Mouse (Mus musculus) heart, embryonic 14.5 days (tissue): Measurements from ENCODE around the gene Lrrc2. TPM values are rescaled to one million over a fixed set of nuclear protein-coding genes. Genes with fewer than 3 reads are reported as not detected.

ENCODE experiments used
- ATAC-seq: fragments of 200-750 bp; cut with Nextera tagmentation; 2 replicates; pipeline ENCODE4 v1.8.0; 2017; ENCODE audit warnings: low read depth, moderate TSS enrichment; ENCODE audit not compliant: insufficient number of reproducible peaks, insufficient read depth, low FRiP score
- H3K27ac ChIP-seq, 2 experiments: fragments of 200-500 bp in 1 of 2; fragments of 300-500 bp in 1 of 2; sonication (generic) in 1 of 2; replicated peaks in 1 of 2; 2 replicates each; pipeline ENCODE4 v1.5.1; 2012 to 2014; ENCODE audit warnings: low read depth in 2 of 2, low read length in 2 of 2, control low read depth in 1 of 2, mild to moderate bottlenecking in 1 of 2, mixed read lengths in 1 of 2; ENCODE audit not compliant: control insufficient read depth in 1 of 2, insufficient read depth in 1 of 2
- H3K27me3 ChIP-seq: fragments of 300-500 bp; sonication (generic); 2 replicates; pipeline ENCODE4 v1.6.1; 2014; ENCODE audit warnings: mild to moderate bottlenecking, low read length, control low read depth; ENCODE audit not compliant: control insufficient read depth, insufficient read depth
- H3K36me3 ChIP-seq: fragments of 300-500 bp; sonication (generic); 2 replicates; pipeline ENCODE4 v1.6.1; 2014; ENCODE audit warnings: mild to moderate bottlenecking, control low read depth, low read length, mixed read lengths; ENCODE audit not compliant: control insufficient read depth, insufficient read depth
- H3K4me1 ChIP-seq, 2 experiments: fragments of 200-500 bp in 1 of 2; fragments of 300-500 bp in 1 of 2; sonication (generic) in 1 of 2; 2 replicates each; pipeline ENCODE4 v1.6.1; 2012 to 2014; ENCODE audit warnings: low read length in 2 of 2, control low read depth in 1 of 2, mixed read lengths in 1 of 2; ENCODE audit not compliant: control insufficient read depth in 2 of 2, insufficient read depth in 2 of 2
- H3K4me2 ChIP-seq: fragments of 300-500 bp; sonication (generic); 2 replicates; pipeline ENCODE4 v1.6.1; 2014; ENCODE audit warnings: mild to moderate bottlenecking, low read length
- H3K4me3 ChIP-seq, 2 experiments: fragments of 200-500 bp in 1 of 2; fragments of 300-500 bp in 1 of 2; sonication (generic) in 1 of 2; 2 replicates each; pipeline ENCODE4 v1.5.1; 2012 to 2014; ENCODE audit warnings: low read length in 2 of 2, mild to moderate bottlenecking in 2 of 2, control low read depth in 1 of 2, low read depth in 1 of 2, moderate library complexity in 1 of 2; ENCODE audit not compliant: control insufficient read depth in 1 of 2, insufficient read depth in 1 of 2
- H3K9ac ChIP-seq: fragments of 300-500 bp; sonication (generic); 2 replicates; pipeline ENCODE4 v1.6.1; 2014; ENCODE audit warnings: mild to moderate bottlenecking, low read length
- H3K9me3 ChIP-seq: fragments of 300-500 bp; sonication (generic); 2 replicates; pipeline ENCODE4 v1.6.1; 2016; ENCODE audit warnings: low read length, control low read depth; ENCODE audit not compliant: control insufficient read depth
- WGBS: fragments of 180-500 bp; shearing (Covaris S2); extraction: QIAGEN DNeasy Blood & Tissue Kit; methylation state at CpG from one replicate; pipeline ENCODE4 v1.1.7; 2014; 5-methylcytosine and 5-hydroxymethylcytosine counted together
- polyA plus RNA-seq: library from polyadenylated mRNA; unstranded; fragments of >200 nt; fragmentation: Nextera tagmentation; extraction: Ambion mirVana; gene quantifications from 2 replicates; pipeline ENCODE4 v1.2.1, GENCODE M21; 2014

Gene Lrrc2
- polyA plus RNA-seq, 1 experiment from 2014 or later, result 5.4 TPM

- H3K4me3 ChIP-seq, result no peak overlapping the region
- no peaks in the 10 kb centered on the region for H3K27me3 ChIP-seq
- no peak overlapping the region for H3K27ac ChIP-seq
- ATAC-seq, result no peak
- no peak overlapping the region for H3K9ac ChIP-seq
- WGBS, result 68% methylated on average over 12 of the region's 12 CpGs
- H3K4me1 ChIP-seq, result no peaks in the 10 kb centered on the region
- H3K36me3 ChIP-seq, result no peaks in the 10 kb centered on the region
- no peaks in the 10 kb centered on the region for H3K9me3 ChIP-seq
- no peak overlapping the region for H3K4me2 ChIP-seq
These were observed 13.5 kb upstream of the Lrrc2 start for GRCm38 (mm10) chr9:110937506-110938490.

- no peak for ATAC-seq
These were observed 7.1 kb upstream of the Lrrc2 start for GRCm38 (mm10) chr9:110944265-110944664.

DNA sequence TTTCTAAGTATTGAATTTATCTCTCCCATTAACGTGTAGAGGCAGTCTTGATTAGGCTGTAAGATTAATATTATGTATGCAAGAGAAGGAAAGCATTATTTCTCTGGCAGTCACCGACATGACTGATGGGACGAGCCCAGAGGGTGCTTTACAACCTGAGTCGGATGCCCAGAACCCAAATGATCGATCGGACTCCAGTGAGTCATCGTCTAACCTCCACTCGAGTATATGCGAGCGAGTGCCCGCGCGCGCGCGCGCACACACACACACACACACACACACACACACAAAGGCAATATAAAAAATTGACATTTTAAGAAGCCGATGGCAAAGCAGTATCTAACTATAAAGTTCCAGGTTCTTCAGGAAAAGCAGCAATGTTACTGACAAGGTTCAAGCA is 6.0 kb upstream of the Lrrc2 start:
- Histone ChIP-seq H3K36me3 (no peaks in the 10 kb centered on the region), H3K9ac (no peak overlapping the region), H3K27me3 (peaks cover 20% of the 10 kb centered on the region; the same call in 1 of the 2 replicates), H3K4me3 (no peak overlapping the region), H3K9me3 (no peaks in the 10 kb centered on the region), H3K4me2 (no peak overlapping the region), H3K4me1 (peaks cover 10 to 17% of the 10 kb centered on the region in 2 experiments), H3K27ac (no peak overlapping the region)
- 23% methylated on average over 18 of the region's 18 CpGs for WGBS
- no peak for ATAC-seq

More at GRCm38 (mm10) chr9:110944265-110944664, 7.1 kb upstream of the Lrrc2 start:
- H3K27me3 ChIP-seq, result peaks cover 20% of the 10 kb centered on the region; the same call in 1 of the 2 replicates
- H3K27ac ChIP-seq, result no peak overlapping the region
- 26% methylated on average over 13 of the region's 13 CpGs for WGBS
- no peaks in the 10 kb centered on the region for H3K9me3 ChIP-seq
- no peaks in the 10 kb centered on the region for H3K36me3 ChIP-seq
- H3K4me3 ChIP-seq, result no peak overlapping the region
- H3K4me2 ChIP-seq, result no peak overlapping the region
- peaks cover 10 to 17% of the 10 kb centered on the region in 2 experiments for H3K4me1 ChIP-seq
- H3K9ac ChIP-seq, result no peak overlapping the region

DNA sequence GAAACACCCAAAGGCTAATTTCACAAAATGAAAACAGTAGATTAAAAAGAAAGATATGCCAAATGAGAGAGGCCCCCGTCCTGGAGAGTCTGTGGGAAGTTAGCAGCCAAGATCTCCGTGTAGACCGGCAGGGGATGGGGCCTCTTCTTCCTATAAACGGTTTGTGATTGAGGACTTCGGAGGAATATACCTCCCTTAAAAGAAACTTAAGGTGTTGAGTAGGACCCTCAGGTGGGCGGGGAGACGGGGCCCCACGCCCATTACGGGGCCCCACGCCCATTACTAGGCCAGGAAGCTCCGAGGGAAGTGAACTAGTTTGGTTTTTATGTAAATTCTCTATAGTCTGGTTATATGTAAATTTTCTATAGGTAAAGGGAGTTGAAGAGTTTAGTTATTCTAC is 5.4 kb upstream of the Lrrc2 start, which contains the start of gene Tdgf1:
TSS of gene Tdgf1 (minus strand) at position 233 of the 400 bp plus-strand sequence.
- no peak within 1 kb of the TSS for H3K4me2 ChIP-seq

DNA sequence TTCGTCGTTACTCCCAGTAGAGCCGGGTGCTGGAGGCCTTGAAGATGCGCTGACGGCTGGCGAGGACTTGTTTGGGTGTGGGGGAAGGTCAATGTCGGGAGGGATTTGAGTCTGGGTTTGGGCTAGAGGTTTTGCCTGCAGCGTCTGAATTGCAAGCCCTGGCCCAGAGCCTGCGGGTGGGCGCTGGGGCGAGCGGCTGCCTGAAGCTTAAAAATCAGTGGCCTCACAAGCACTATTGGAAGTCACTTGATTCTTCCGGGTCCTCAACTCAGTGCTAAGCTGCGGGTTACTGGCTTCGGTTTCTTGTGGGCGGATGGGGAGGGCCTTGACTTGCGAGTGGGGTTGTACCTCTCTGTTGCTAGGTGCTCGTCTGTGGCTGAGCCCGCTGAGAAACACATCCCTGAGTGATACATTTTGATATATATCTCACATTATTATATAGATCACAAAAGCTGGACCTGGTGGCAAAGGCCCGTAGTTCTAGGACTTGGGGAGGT is 4.7 kb upstream of the Lrrc2 start:
- no peak overlapping the region for H3K4me2 ChIP-seq
- H3K27me3 ChIP-seq, result peaks cover 20% of the 10 kb centered on the region; the same call in 1 of the 2 replicates
- no peak for ATAC-seq
- no peak overlapping the region for H3K4me3 ChIP-seq
- no peak overlapping the region for H3K27ac ChIP-seq
- H3K36me3 ChIP-seq, result no peaks in the 10 kb centered on the region
- peaks cover 13 to 22% of the 10 kb centered on the region in 2 experiments for H3K4me1 ChIP-seq
- H3K9me3 ChIP-seq, result no peaks in the 10 kb centered on the region
- no peak overlapping the region for H3K9ac ChIP-seq
- 34% methylated on average over 20 of the region's 20 CpGs for WGBS

More for the DNA sequence above, 5.4 kb upstream of the Lrrc2 start, which contains the start of gene Tdgf1:
- Histone ChIP-seq H3K9me3 (no peaks in the 10 kb centered on the region), H3K36me3 (no peaks in the 10 kb centered on the region), H3K27ac (no peak within 1 kb of the TSS), H3K9ac (no peak within 1 kb of the TSS), H3K4me3 (no peak within 1 kb of the TSS), H3K4me1 (peaks cover 10 to 17% of the 10 kb centered on the region in 2 experiments), H3K27me3 (peaks cover 20% of the 10 kb centered on the region; the same call in 1 of the 2 replicates)
- ATAC-seq, result no peak
- WGBS, result 40% methylated on average over 11 of the region's 11 CpGs

DNA sequence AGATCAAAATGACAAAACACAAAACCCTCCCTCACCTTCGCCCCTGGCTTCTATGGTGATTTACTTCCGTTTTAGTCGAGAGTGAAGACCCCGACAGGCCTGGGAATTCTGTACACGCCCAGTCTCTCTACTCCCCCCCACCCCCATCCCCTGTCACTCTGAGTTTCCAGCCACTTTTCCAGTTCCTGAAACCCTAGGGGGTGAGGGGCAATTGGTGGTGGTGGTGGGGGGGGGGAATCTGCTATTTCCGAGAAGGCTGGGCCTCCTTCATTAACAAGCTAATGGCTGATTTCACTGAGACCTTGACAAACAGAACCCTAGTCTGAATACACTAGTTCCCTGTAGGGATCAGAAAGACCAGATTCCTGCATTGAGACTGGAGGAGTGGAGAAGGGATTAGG is 4.1 kb upstream of the Lrrc2 start:
- 47% methylated on average over 6 of the region's 6 CpGs for WGBS
- H3K4me2 ChIP-seq, result no peak overlapping the region

DNA sequence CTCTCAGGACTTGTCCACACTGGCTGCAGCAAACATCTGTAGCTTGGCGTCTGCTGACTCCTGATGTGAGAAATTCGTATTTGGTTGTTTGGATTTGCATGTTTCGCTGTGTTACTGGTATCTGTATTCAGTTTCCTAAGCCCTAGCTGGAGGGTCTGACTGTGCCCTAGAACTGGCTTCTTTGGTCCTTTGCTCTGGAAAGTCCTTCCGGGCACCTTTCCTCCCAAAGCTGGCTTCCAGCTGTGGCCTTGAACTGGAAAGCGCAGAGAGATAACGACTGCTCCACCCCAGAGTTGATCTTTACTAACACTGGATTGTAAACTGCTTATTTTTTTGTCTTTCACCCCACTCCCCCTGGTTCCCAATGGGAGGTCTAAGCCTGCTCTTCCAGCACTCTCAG is 3.4 kb upstream of the Lrrc2 start:
- Histone ChIP-seq H3K4me3 (no peak overlapping the region), H3K4me2 (no peak overlapping the region), H3K9ac (no peak overlapping the region), H3K27ac (no peak overlapping the region), H3K9me3 (no peaks in the 10 kb centered on the region), H3K27me3 (peaks cover 20% of the 10 kb centered on the region; the same call in 1 of the 2 replicates), H3K4me1 (peaks cover 15 to 34% of the 10 kb centered on the region in 2 experiments), H3K36me3 (no peaks in the 10 kb centered on the region)
- WGBS, result 65% methylated on average over 6 of the region's 6 CpGs
- ATAC-seq, result no peak

More for the DNA sequence above, 4.1 kb upstream of the Lrrc2 start:
- no peaks in the 10 kb centered on the region for H3K36me3 ChIP-seq
- no peak overlapping the region for H3K27ac ChIP-seq
- no peaks in the 10 kb centered on the region for H3K9me3 ChIP-seq
- ATAC-seq, result no peak
- no peak overlapping the region for H3K4me3 ChIP-seq
- no peak overlapping the region for H3K9ac ChIP-seq
- H3K4me1 ChIP-seq, result peaks cover 13 to 28% of the 10 kb centered on the region in 2 experiments
- H3K27me3 ChIP-seq, result peaks cover 20% of the 10 kb centered on the region; the same call in 1 of the 2 replicates
